10 mouse cellular contexts compared by ENCODE assay signal in genomic region chr13:97893031-97893825, GRCm38 (mm10).
DNase-seq lines count a peak whose midpoint lies in the region; ATAC-seq and TF ChIP-seq lines count a peak whose summit lies in the region.
"Had no signal": no experiment of that assay in that cellular context is flagged by ENCODE, and none has a peak within 500 bp of the region (broad histone marks: within the 10 kb centered on the region; RNA-seq: fewer than 3 reads in every experiment).

No protein-coding gene starts in this region.

- no peaks in the 10 kb centered on the region for H3K36me3 ChIP-seq in kidney, adult 2 months (ENCODE audit: control insufficient read depth, insufficient read depth, low read length)
- no peaks in the 10 kb centered on the region for H3K36me3 ChIP-seq in lung, postnatal 0 days (ENCODE audit: insufficient read depth, low read length)
- H3K36me3 ChIP-seq: embryonic facial prominence, embryonic 15.5 days; G1E had no signal

- no peak for TF ChIP-seq EP300 in lung, postnatal 0 days (IDR thresholded peaks at IDR 0.05)

- DNase-seq in MN1 (ENCODE audit: low spot score) = peak; percentile 25
- peak; percentile 77 for DNase-seq in kidney, adult 2 months
- DNase-seq in lung, postnatal 0 days (ENCODE audit: low spot score) = peak; percentile 63
- no peak for DNase-seq in urinary bladder, adult 2 months (ENCODE audit: low spot score)
- no peak for DNase-seq in heart, postnatal 36 days
- no peak for DNase-seq in adrenal gland, adult 8-10 months

- H3K9ac ChIP-seq in lung, postnatal 0 days (replicated peaks; ENCODE audit: low read depth) = no peak overlapping the region
- H3K9ac ChIP-seq: embryonic facial prominence, embryonic 15.5 days had no signal

- 0 out of 2 replicates have a peak overlapping the region, but pooled peaks have one; percentile 48 for H3K27ac ChIP-seq in cortical plate, adult 2 months (ENCODE audit: insufficient read depth, low read length)
- H3K27ac ChIP-seq in kidney, adult 2 months (ENCODE audit: insufficient read depth, low read depth, low read length) = peak overlapping the region; percentile 22; the same call in 1 of the 2 replicates
- no peak overlapping the region for H3K27ac ChIP-seq in lung, postnatal 0 days (ENCODE audit: low read length)
- H3K27ac ChIP-seq: embryonic facial prominence, embryonic 15.5 days had no signal

- intact Hi-C loops in heart, postnatal 36 days (cut with DNase I) = no loop called here

- ATAC-seq in lung, postnatal 0 days = peak; percentile 89
- ATAC-seq in inflammation-experienced regulatory T-cells, adult 6 months = no peak

- TF ChIP-seq CTCF in cortical plate, adult 2 months (IDR thresholded peaks at IDR 0.05; ENCODE audit: extremely low read depth, insufficient read depth, low read length) = no peak
- no peak for TF ChIP-seq CTCF in kidney, adult 2 months (conservative IDR thresholded peaks at IDR 0.05; ENCODE audit: insufficient read depth, insufficient read length, low read depth, low read length)
- TF ChIP-seq CTCF in lung, postnatal 0 days (IDR thresholded peaks at IDR 0.05) = no peak

- H3K9me3 ChIP-seq in lung, postnatal 0 days (ENCODE audit: low read length) = no peaks in the 10 kb centered on the region
- H3K9me3 ChIP-seq: embryonic facial prominence, embryonic 15.5 days; G1E had no signal

- no peak overlapping the region for H3K4me3 ChIP-seq in cortical plate, adult 2 months (ENCODE audit: insufficient read depth, low read length)
- H3K4me3 ChIP-seq in kidney, adult 2 months (ENCODE audit: insufficient read depth, low read depth, low read length) = no peak overlapping the region
- H3K4me3 ChIP-seq in lung, postnatal 0 days (ENCODE audit: low read depth, low read length) = no peak overlapping the region
- H3K4me3 ChIP-seq: embryonic facial prominence, embryonic 15.5 days had no signal

- 30% methylated on average over 10 of the region's 10 CpGs for WGBS in kidney, adult 2 months
- 25% methylated on average over 10 of the region's 10 CpGs for WGBS in lung, postnatal 0 days

- 0 out of 2 replicates have a peak overlapping the region, but pooled peaks have one; percentile 0 for H3K4me2 ChIP-seq in lung, postnatal 0 days (replicated peaks; ENCODE audit: low read depth, low read length)
- H3K4me2 ChIP-seq: embryonic facial prominence, embryonic 15.5 days had no signal

- H3K27me3 ChIP-seq in kidney, adult 2 months (replicated peaks; ENCODE audit: control insufficient read depth, insufficient read depth, low read length) = no peaks in the 10 kb centered on the region
- no peaks in the 10 kb centered on the region for H3K27me3 ChIP-seq in lung, postnatal 0 days (replicated peaks; ENCODE audit: insufficient read depth, low read length)
- H3K27me3 ChIP-seq: embryonic facial prominence, embryonic 15.5 days had no signal

- H3K4me1 ChIP-seq in cortical plate, adult 2 months (ENCODE audit: control insufficient read depth, insufficient read depth, low read length) = peaks cover 10% of the 10 kb centered on the region
- H3K4me1 ChIP-seq in kidney, adult 2 months (ENCODE audit: control insufficient read depth, insufficient read depth, low read length) = peaks cover 13% of the 10 kb centered on the region
- H3K4me1 ChIP-seq in lung, postnatal 0 days (ENCODE audit: insufficient read depth, low read depth, low read length) = no peaks in the 10 kb centered on the region

- no peak for TF ChIP-seq POLR2A in cortical plate, adult 2 months (IDR thresholded peaks at IDR 0.05; ENCODE audit: extremely low read depth, insufficient read depth, low read length)
- TF ChIP-seq POLR2A in kidney, adult 2 months (IDR thresholded peaks at IDR 0.05; ENCODE audit: low read depth, low read length) = no peak

Comparison
In these comparisons a context has a peak if more than half of its experiments do, and no peak if none do; other contexts are left out.
1. DNase-seq: peak in MN1 (single experiment), kidney, adult 2 months (single experiment) and lung, postnatal 0 days (single experiment); none in urinary bladder, adult 2 months (single experiment), heart, postnatal 36 days (0 of 2) and adrenal gland, adult 8-10 months (single experiment).